Mouse (Mus musculus): ENCODE data around the gene Vmn1r47. TPM values are rescaled to one million over a fixed set of nuclear protein-coding genes. Genes with fewer than 3 reads are reported as not detected.

Gene Vmn1r47
- total RNA-seq (2023) = not detected in 2 replicates

DNA sequence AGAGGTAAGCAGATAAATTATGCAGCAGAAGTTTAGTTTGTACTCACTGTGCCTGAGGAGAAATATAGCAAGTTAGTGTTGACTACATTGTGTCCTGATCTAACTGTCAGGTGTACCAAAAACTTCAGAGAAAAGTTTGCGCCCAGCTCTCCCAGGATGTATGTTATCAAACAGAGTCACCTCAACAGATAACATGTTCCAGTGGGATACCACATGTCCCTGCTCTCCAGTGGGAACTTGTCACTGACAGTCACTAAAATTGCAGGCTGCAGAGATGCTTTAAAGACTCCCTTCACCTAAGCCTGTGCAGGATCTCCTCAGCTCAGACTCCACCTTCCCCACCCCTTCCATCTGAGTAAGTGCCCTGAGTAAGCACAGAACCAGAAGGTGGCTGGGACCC is at the start of gene Vmn1r47:
Gene Vmn1r47, plus strand, starts transcription at position 301 of the 400 bp plus-strand sequence.

DNA sequence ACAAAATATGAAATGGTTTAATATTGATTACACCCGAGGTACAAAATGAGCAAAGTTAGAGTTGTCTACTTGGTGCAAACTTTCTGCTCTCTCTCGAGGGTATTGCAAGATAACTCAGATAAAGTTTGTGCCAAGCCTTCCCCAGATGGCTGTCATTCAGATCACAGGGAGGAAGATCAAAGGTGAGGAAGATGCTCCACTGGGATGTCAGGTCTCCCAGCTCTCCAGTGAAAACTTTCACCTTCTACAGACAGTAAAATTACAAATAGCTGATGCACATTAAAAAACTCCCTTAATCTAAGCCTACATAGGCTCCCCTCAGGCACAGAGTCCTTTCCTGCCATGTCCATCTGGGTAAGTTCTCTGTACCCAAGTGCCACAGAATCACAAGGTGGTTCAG is 46.9 kb upstream of the Vmn1r47 start, which contains the start of gene Vmn1r46:
Gene Vmn1r46, plus strand, starts transcription at position 301 of the 400 bp plus-strand sequence.

DNA sequence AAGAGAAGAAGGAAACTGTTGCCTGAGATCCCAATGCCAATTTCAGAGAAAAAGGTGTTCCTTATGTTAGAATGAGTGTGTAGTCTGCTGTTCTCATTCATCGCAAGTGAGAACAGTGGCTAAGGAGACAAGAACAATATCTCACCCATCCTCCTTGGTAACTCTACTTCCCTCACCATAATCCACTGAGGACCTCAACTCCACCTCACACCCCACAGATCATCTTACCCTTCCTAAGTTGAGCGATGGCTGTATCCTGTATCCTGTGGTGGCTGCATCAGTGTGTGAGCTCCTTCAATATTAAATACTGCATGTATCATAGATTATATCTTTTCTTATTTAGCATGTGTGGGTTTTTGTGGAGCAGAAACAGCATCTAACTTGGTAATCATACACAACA is 20.8 kb downstream of the Vmn1r47 start, which contains the start of gene Vmn1r48:
Gene Vmn1r48, minus strand, starts transcription at position 101 of the 400 bp plus-strand sequence.

Other genes with a start within 250 kb of the Vmn1r47 start
- not detected in 2 replicates for gene Vmn1r42, start 139.7 kb upstream of the Vmn1r47 start, total RNA-seq (2023)
- not detected in 2 replicates for gene Vmn1r43, start 139.7 kb upstream of the Vmn1r47 start, total RNA-seq (2023)
- gene Vmn1r44, start 132.5 kb upstream of the Vmn1r47 start, total RNA-seq (2023) = not detected in 2 replicates
- not detected in 2 replicates for gene Vmn1r45, start 75.5 kb upstream of the Vmn1r47 start, total RNA-seq (2023)
- not detected in 2 replicates for gene Vmn1r46, start 46.8 kb upstream of the Vmn1r47 start, total RNA-seq (2023)
- not detected in 2 replicates for gene Vmn1r48, start 20.7 kb downstream of the Vmn1r47 start, total RNA-seq (2023)
- not detected in 2 replicates for gene Vmn1r49, start 62.4 kb downstream of the Vmn1r47 start, total RNA-seq (2023)
- not detected in 2 replicates for gene Vmn1r50, start 85.3 kb downstream of the Vmn1r47 start, total RNA-seq (2023)
- not detected in 2 replicates for gene Vmn1r51, start 106.4 kb downstream of the Vmn1r47 start, total RNA-seq (2023)
- not detected in 2 replicates for gene Vmn1r52, start 158.7 kb downstream of the Vmn1r47 start, total RNA-seq (2023)
- not detected in 2 replicates for gene V1ra8, start 186.6 kb downstream of the Vmn1r47 start, total RNA-seq (2023)
- not detected in 2 replicates for gene Vmn1r53, start 208.3 kb downstream of the Vmn1r47 start, total RNA-seq (2023)
- not detected in 2 replicates for gene Vmn1r54, start 230.2 kb downstream of the Vmn1r47 start, total RNA-seq (2023)

Measured in neutrophil, adult 65 days (primary cell).